Mouse (Mus musculus): ENCODE results near the gene Taar4.

The Taar4 gene

DNA sequence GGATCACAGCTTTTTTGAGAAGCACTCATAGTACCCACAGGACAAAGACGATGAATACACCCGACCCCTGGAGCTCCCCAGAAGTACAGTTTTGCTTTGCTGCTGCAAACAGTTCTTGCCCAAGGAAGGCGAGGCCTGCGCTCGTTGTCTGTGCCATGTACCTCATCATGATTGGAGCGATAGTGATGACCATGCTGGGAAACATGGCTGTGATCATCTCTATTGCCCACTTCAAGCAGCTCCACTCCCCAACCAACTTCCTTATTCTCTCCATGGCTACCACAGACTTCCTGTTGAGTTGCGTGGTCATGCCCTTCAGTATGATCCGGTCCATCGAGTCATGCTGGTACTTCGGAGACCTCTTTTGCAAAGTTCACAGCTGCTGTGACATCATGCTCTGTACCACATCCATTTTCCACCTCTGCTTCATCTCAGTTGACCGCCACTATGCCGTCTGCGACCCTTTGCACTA is at the start of gene Taar4:
Gene Taar4 (plus strand): TSS at position 51 of the 472 bp plus-strand sequence.
- no peak for DNase-seq (ENCODE audit: low read depth, low spot score)

DNA sequence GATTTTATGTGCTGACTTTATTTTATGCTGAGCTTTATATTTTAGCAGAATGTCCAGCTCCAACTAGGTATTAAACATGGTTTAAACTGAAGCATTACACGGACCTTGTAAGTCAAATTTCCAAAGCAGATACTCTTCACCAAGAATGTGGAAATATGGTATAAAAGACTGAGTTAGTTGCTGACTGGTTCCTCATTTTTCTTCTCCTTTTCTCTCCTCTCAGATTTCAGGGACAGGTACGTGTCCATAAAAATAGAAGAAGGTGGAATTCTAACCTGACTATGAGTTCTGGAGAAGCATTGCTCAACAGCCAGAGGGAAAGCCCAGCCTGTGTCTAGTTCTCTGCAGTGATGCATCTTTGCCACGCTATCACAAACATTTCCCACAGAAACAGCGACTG is 40.2 kb upstream of the Taar4 start, which contains the start of gene Taar1:
Gene Taar1 (plus strand): TSS at position 301 of the 400 bp plus-strand sequence.
- DNase-seq (ENCODE audit: low read depth, low spot score), result no peak

DNA sequence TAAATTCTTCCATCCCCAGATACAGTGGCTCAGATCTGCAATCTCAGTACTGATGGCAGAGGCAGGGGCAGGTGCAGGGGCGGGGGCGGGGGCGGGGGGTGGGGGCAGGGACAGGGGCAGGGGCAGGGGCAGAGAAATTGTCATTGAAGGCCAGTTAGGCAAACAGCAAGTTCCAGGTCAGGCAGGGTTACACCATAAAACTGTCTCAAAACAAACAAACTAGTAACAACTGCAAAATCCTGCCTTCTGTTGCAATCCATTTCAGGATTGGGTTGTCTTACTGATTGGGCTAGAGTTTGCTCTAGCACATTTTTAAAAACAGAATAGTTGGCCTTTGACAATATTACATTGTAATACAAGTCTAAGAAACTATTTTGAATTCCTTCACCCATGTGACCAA is 37.8 kb upstream of the Taar4 start:
- DNase-seq (ENCODE audit: low read depth, low spot score), result no peak

DNA sequence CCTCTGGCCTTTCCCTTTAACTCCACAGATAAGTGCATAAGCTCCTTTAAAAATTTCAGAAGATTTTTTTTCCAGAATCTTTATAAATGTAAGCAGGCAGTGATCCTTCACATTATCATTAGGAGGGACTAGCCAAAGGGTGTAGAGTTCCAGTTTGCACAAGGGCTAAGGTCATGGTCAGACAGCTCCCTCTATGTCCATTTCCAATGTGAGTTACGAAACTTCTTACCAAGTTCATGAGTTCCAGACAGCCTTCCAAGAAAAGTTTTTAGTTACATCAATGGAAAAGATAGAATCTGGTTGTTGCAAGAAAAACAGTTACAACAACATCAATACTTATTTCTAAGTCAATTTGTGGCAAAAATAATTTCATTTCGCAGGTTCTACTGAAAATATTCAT is 36.4 kb upstream of the Taar4 start:
- no peak for DNase-seq (ENCODE audit: low read depth, low spot score)

DNA sequence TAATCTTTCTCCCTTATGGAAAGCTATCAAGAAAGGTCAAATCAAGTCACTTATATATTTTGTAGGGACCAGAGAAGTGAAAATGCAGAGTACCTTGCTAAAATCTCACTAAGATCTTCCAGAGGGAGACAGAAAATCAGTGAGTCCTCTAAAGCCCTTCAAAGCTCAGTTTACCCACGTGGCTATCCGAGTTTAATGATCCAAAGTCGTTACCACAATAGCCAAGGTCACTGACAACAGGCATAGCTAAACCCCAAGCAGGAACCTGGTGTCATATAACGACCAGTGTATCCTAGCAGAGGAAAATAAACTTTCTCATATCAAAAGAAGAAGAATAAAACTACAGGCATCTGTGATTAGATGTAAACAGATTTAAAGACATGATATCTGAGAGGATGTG is 22.7 kb upstream of the Taar4 start:
- DNase-seq (ENCODE audit: low read depth, low spot score), result no peak

GRCm38 (mm10) chr10:23938312-23938711 is 22.0 kb upstream of the Taar4 start, which contains the start of gene Taar2:
TSS of gene Taar2 (plus strand) at chr10:23938572.
- DNase-seq (ENCODE audit: low read depth, low spot score), result no peak

GRCm38 (mm10) chr10:23942465-23942864 is 17.8 kb upstream of the Taar4 start:
- DNase-seq (ENCODE audit: low read depth, low spot score), result peak; percentile 16

DNA sequence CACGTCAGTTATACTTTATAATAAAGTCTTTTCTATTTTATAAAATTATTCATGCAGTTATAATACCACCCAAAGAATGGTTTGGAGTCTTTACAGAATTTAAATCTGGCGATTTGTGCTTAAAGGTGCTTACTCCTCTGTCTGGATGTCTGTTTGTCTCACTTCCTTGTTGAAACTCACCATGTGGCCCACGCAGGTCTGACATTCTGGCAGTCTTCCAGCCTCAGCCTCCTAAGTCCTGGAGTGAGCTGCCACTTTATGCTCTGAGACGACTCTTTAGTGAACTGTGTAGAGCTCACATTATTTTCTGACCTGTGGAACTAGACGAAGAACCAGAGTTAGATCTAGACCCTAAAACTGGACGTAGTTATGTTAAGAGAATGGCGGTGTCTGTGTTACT is 12.3 kb upstream of the Taar4 start:
- no peak for DNase-seq (ENCODE audit: low read depth, low spot score)

GRCm38 (mm10) chr10:23949508-23950005 is 10.7 kb upstream of the Taar4 start, which contains the start of gene Taar3:
TSS of gene Taar3 (plus strand) at chr10:23949558.
- no peak for DNase-seq (ENCODE audit: low read depth, low spot score)

- no peak for DNase-seq (ENCODE audit: low read depth, low spot score)
Measured at GRCm38 (mm10) chr10:23951714-23952113, 8.6 kb upstream of the Taar4 start.

- no peak for DNase-seq (ENCODE audit: low read depth, low spot score)
Measured at GRCm38 (mm10) chr10:23959071-23959470, 1.2 kb upstream of the Taar4 start.

GRCm38 (mm10) chr10:23963444-23963843 is 3.1 kb downstream of the Taar4 start:
- DNase-seq (ENCODE audit: low read depth, low spot score), result no peak

DNA sequence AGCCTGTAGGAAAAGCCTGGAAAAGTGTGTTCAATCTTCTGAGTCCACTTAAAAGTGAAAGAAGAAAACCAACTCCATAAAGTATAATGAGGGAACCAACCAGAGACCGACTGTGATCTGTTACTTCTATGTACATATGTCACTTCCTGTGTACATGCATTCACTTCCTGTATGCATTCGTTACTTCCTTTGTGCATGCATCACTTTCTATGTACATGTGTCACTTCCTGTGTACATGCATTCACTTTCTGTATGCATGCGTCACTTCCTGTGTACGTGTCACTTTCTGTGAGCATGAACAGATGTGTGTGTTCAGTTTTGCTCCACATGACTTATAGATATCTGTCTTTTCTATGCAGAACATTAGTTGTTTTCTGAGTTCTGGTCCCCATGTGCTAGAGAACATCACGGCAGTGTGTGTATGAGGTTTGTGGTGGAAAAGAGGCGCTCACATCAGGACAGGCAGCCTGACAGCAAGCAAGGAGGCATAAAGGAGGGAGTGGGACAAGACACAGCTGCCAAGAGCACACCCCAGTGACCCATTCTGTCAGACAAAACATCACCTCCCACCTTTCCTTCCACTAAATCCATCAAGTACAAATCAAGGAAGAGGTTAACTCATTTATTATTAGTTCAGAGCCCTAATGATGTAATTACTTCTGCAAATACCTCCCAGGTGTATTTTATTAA is 4.8 kb downstream of the Taar4 start:
- DNase-seq (ENCODE audit: low read depth, low spot score), result no peak

DNA sequence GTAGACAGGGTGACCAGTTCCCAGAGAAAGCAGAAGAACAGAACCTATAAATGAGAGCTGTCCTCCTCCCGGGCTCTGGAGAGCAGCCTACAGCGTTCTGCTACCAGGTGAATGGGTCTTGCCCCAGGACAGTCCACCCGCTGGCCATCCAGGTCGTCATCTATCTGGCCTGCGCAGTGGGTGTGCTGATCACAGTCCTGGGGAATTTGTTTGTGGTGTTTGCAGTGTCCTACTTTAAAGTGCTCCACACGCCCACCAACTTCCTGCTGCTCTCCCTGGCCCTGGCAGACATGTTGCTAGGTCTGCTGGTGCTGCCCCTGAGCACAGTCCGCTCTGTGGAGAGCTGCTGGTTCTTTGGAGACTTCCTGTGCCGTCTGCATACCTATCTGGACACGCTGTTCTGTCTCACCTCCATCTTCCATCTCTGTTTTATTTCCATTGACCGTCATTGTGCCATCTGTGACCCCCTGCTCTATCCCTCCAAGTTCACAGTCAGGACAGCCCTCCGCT is 10.4 kb downstream of the Taar4 start, which contains the start of gene Taar5:
Gene Taar5 (plus strand): TSS at position 51 of the 510 bp plus-strand sequence.
- DNase-seq (ENCODE audit: low read depth, low spot score), result no peak

- no peak for DNase-seq (ENCODE audit: low read depth, low spot score)
Measured at GRCm38 (mm10) chr10:23971256-23971655, 11.0 kb downstream of the Taar4 start.

- no peak for DNase-seq (ENCODE audit: low read depth, low spot score)
Measured at GRCm38 (mm10) chr10:23977958-23978357, 17.7 kb downstream of the Taar4 start.

- DNase-seq (ENCODE audit: low read depth, low spot score), result no peak
Measured at GRCm38 (mm10) chr10:23978901-23979705, 18.8 kb downstream of the Taar4 start.

GRCm38 (mm10) chr10:23985546-23985945 is 25.3 kb downstream of the Taar4 start, which contains the start of gene Taar6:
TSS of gene Taar6 (minus strand) at chr10:23985646.
- no peak for DNase-seq (ENCODE audit: low read depth, low spot score)

DNA sequence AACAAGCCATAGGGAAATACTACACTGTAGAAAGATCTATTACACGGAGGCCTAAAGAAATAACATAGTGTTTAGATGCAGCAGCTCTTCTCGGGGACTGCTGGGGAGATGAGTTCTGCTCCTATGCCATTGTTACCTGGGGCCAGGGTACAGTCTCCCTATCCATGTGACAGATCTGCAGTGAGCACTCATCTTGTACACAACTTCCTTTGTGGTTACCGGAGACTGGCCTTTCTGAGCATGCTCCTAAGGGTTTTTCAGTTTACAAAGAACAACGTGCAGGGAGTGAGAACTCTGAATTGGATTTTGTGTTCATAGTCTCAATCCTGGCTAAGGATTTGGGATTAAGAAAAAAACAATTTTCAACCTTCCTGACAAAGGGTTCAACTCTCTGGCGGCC is 26.1 kb downstream of the Taar4 start:
- DNase-seq (ENCODE audit: low read depth, low spot score), result no peak

GRCm38 (mm10) chr10:23993381-23993780 is 33.1 kb downstream of the Taar4 start, which contains the start of gene Taar7a:
TSS of gene Taar7a (minus strand) at chr10:23993481.
- no peak for DNase-seq (ENCODE audit: low read depth, low spot score)

DNA sequence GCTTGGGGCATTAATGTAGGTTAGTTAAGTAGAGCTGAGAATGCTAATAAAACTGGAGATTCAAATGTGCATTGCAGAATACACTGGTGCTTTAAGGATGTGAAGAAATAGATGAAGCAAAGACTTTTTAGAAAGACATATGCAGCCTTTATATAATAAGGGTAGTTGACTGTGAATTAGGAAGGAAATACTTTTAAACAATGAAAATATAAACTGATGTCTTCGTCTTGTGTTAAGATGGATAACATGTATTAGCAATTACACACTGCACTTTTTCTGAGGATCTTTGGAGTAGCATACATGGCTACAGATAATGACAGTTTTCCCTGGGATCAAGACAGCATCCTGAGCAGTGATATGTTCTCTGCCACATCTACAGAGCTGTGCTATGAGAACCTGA is 39.3 kb downstream of the Taar4 start, which contains the start of gene Taar7b:
Gene Taar7b (plus strand): TSS at position 301 of the 400 bp plus-strand sequence.
- no peak for DNase-seq (ENCODE audit: low read depth, low spot score)

- DNase-seq (ENCODE audit: low read depth, low spot score), result no peak
Measured at GRCm38 (mm10) chr10:24006442-24006841, 46.1 kb downstream of the Taar4 start.
